Mouse (Mus musculus) urinary bladder, postnatal 4 days (tissue): Measurements from ENCODE around the gene Camkmt.

Experiments used
- DNase-seq, 2 experiments: peaks; one replicate each; pipeline ENCODE4 v3.0.0; 2021 to 2022; ENCODE audit warnings: low spot score in 2 of 2

The Camkmt gene

DNA sequence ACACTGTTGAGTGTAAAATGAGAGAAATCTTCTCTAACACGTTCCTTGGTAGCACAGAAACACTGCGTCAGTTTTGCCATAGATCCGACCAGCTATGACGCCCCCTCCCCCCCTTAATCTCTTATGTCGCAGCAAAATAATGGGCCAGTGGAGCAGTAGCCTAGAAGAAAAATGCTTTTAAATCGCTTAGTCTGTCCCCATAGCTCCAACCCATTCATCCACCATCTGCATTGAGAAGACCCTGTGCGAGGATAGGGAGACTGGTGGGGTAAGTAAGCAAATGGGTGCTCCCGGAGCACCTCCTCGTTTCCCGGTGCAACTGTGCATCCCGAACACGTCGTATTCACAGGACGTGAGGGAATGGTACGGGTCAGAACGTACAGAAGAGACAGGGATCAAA, 731 bp upstream of the Camkmt start:
- DNase-seq, result no peak

DNA sequence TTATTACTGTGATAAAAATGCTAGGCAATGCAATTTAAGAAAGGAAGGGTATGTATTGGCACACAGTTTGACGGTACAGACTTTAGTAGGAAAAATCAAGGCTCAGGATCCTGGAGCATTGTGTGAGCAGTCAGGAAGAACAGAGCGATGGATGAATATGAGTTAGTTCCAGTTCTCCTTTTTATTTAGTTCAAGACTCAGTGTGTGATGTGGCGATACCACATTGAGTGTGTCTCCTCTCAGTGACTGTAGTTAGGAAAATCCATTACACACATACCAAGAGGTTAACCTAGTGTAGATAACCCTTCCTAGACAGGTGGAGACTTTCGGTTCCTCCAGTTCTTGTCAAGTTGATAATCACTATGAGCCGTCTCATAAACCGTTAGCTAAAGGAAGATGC, 1.4 kb downstream of the Camkmt start:
- no peak for DNase-seq

DNA sequence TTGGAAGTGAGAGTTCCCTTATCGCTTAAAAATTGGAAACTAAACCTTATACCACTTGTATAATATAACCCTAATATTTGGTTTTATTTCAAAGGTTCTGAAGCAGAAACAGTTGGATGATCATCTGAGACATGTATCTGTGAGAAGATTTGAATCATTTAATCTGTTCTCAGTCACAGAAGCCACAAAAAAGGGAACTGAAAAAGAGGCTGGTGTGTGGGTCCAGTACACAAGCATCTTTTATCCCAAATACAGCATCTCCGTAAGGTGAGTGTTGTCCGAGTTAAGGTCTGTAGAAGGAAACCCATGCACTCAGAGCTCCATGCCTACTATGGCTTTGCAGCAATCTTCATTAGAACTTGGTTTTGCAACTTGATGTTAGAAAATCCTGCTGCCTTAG, 6.0 kb downstream of the Camkmt start:
- no peak for DNase-seq

DNA sequence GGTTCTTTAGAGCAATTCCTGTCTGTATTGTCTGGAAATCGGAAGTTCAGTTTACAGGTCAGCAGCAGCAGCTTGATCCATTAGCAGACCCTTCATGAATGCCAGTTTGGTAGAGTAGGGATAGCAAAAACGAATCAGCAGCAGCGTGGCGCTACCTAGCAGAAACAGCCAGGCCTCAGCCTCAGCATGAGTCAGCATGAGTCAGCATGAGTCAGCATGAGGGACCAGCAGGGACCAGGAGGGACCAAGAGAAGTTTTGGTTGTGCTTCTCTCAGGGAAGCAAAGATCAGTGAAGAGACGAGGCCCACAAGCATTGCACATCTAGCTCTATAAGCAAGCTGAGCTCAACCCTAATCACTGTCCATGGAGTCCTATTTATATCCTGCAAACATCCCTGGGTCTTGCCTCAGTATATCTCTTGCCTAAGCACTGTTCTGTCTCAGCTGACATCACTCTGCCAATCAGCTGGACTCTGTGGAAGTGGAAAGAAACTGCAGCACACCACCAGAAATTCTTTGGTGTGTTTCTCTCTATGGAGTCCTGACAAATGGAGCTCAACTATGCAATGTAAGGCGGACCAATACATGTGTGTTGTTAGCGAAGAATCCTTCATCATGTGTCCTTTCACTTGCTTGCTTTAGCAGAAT, 8.4 kb downstream of the Camkmt start:
- no peak for DNase-seq

DNA sequence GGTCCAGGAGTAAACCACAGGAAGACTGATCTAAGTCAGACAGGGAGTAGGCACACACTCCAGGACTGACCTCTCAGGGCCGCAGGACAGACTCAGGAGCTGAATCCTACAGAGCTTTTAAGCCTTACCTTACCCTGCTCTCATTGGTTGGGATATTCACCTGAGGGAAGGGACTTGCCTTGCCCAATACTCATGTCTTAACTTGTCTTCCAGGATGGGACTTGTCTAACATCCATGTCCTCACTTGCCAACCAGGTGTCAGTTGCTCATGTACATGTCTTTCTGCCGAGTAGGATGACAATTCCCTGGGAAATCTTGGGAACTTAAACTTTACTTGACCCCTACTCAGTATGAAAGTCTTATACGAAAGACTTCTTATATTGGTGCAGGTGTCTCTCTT, 9.9 kb downstream of the Camkmt start:
- DNase-seq, result no peak

DNA sequence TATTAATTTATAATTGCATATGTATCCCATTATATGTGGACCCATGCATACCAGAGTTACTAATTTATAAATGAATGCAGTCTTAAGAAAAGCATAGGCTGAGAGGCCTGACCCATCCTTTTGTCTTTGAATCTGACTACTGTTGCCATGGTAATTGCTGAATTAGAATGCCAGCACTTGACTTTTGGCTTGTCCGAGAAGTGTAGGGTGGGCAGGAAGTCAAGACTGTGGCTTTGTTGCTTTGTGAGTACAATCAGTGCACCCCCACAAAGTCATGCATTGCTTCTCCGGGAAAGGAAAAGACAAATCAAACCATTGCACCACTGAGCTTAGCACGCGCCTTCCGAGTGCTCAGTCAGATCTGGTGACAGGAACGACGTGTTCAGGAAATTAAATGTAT, 11.4 kb downstream of the Camkmt start:
- no peak for DNase-seq

DNA sequence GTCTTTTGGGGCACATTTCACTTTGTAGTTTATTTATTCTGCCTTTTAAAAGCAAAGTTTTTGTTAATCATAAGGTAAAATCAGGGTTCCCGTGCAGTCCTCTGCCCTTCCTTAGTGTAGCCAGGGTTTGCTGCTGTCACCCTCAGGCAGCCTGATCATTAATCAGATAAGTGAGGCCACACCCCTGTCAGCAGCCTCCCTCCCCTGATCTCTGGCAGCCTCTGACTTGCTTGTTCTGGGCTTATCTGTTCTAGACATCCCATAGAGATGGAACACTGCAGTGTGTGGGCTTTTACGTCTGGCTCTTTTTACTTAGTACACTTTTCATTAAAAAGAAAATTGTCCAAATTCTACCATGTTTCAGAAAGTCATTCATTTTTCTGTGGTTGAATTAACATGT, 13.0 kb downstream of the Camkmt start:
- DNase-seq, result no peak

DNA sequence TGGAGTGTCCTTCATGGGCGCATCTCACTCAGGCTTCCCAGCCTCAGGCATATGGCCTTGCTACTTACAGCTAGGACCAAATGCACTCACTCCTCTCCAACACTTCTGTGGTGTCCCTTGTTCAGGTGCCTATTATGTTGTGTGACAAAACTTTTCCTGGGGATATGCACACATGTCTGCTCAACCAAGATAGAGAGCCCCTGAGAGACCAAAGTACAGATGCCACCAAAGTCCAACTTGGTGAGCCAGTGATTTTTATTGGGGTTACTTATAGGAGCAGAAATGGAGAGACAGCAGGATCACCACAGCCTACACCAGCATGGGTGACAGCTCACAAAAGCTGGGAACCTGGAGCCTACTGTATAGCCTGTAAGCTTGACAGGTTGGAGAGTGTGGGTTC, 20.3 kb downstream of the Camkmt start:
- no peak for DNase-seq

DNA sequence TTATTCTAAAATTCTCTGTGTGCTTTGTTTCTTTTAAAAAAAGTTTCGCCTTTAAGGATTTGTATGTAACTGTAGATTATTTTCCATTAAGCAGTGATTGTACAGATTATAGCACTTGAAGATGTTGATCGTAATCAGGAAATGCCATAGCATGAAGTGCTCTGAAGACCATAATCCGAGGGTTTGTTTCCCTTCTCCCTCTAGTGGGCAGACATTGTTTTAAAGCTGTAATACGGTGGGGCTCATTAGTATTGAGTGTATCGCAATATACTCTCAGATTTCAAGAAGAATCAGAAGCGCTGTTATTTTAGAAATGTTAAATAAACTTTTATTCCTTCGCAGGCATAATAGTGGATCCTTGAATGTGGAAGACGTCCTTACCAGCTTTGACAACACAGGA, 23.1 kb downstream of the Camkmt start:
- DNase-seq, result no peak

DNA sequence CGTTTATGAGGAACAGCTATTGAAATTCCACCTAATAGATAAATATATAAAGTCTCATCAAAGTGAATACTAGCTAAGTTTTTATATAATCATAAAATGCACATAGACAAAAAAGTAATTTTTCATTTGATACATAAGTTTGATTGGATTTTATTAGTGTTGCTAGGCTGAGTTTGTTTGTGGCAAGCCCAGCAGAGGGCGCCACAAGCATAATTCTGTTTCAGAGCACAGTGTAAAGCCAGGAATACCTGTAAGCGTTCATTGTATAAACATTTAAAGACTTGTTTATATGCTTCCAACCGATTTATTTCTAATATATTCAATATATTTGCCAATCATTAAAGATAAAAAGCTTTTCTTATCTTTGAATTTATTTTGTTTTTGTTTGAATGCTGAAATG, 26.3 kb downstream of the Camkmt start:
- DNase-seq, result no peak

DNA sequence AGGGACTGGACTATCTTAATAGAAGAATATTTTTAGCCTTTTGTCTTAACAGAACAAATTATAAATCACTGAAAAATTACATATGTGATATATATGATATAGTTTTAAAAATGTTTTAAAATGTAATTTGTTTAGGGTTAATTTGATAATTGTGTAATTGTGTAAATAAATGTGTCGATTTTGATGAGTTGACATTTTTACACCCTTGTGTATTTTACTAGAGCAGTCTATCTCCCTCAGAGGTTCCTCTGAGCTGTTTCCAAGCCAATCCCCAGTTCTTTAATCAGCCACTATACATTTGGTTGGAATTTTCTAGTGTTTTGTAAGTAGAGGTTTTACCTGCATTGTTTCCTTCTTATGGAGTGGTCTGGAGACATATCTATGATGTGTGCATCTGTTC, 48.0 kb downstream of the Camkmt start:
- DNase-seq, result no peak

DNA sequence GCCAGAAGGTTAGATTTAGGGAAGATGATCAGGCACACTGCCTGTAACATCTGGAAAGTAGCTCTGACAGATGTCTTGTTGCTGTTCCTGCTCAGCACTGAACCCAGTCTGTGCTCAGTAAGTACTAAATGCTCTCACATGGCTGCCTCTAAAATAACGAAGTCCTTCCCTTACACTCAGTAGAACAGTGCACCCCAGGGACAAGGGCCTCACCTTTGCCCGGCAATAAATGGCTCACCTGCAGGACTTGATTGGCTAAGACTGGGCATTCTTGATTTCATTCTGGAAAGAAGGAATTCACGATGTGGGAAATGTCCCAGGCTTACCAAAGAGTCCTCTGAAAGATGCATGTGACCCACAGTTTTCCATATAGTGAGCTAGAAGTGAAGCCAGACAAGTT, 51.3 kb downstream of the Camkmt start:
- DNase-seq, result no peak

DNA sequence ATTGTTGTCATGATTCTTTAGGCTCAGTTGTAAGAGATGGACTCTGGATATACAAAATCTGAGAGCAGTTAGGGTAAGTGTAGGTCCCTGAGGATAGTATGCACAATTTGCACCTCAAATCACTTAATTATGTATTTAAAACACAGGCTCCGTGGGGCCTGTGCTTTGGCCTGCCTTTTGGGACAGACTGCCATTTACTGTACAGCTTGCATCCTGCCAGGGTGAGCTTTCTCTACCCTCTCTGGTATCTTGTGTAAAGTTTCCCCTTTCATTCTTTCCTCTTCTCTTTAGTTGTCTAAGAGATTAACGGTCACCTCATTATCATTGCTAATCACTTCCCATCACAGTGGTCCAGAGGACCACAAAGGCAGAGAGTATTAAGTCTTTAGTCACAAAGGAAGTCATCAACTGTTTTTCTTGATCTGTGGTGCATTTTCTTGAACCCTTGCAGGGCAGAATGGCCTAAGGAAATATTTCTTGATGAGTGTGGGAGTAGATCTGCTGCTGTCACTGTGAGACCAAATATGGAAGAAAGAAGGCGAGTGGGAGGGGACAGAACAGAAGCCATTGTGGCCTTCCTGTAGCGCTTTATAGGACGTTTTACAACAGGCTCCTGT, 52.3 kb downstream of the Camkmt start:
- DNase-seq, result no peak

DNA sequence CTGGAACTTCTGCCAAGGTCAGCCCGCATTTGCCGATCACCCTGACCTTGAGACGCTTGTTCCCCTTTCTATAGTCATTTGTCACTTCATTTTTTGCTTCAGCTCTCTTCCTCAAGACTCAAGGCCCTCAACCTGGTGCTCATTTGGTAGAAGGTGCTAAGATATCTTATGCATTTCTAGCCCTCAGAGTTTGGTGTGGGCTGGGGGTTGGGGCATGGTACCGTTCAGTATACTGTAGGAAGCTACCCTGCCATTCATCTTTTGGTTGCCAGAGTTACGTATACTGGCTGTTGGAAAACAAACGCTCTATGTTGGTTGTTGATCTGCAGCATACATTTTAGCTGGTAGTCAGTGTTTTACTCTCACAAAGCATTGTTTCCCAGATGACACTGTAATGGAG, 53.8 kb downstream of the Camkmt start:
- no peak for DNase-seq

DNA sequence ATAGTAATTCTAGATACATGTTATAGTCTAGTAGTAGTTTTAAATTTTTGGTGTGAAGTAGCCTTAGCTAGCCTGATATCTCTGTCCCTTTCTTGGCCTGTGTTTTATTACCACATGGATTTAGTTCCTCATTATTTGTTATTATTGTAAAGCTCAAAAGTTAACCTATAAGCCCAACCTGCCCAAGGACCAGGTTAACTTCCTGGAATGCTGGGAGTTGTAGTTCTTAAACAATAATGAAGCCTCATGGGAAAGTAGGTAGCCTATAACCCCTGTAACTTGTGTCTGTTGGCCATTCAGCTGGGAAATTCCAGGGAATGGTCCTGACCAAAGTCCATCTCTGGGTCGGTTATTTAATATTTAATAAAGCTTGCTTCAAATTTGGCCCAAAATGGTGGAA, 58.0 kb downstream of the Camkmt start:
- no peak for DNase-seq

DNA sequence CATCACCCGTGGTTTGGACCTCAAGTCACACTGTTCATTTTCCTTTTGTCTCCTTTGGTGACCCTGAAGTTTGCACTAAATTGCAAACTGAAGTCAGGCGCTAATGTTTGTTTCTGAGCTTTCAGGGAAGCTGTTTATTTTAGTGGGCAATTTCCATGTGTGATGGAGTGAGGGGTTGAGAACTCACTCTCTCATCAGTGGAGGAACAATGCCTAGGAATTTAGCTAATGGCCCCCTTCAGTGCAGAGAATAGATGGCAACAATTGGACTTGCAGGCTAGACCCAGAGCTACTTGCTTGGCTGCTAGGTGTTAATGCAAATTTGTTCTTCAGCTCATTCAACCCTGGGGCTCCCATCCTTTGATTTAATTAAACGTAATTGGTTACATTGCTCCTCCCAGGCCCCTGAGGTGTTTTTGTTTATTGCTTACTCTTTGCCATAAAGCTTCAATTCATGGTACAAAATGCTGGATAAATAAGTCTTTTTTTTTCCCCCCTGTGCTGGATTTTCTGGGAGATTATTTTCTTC, 58.9 kb downstream of the Camkmt start:
- DNase-seq, result no peak

DNA sequence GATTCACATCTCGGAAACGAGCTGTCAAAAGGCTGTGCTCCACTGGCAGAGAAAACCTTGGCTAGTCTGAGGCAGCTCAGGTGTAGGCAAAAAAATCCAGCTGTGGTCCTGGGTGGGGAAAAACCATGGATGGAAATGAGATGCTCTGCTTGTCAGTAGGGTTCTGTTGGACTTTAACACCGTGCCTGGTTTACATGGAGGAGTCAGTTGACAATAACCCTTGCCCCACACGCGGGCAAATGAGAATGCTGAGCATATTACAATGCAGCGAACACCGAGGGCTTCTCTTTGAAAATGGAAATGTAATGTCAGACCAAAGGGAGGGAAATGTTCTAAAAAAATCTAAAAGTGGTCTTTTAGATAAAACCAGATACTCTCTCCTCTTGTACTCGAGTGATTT, 60.9 kb downstream of the Camkmt start:
- no peak for DNase-seq

DNA sequence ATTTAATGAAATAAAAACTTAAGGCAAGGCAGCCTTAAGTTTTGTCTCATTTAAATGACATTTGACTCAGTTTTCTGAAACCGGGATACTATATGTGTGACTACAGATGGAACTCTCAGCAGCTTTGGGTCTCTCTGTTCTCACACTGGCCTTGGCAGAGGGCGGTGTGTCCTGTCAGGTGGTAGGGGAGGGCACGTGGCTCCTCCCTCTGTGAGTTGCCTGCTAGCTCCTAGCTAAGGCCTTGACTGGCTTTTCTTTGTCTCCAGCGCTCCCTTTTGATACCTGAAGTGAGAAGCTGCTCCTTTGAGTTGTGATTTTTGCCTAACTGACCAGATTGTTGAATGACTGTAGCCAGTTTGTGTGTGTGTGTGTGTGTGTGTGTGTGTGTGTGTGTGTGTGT, 67.8 kb downstream of the Camkmt start:
- no peak for DNase-seq

DNA sequence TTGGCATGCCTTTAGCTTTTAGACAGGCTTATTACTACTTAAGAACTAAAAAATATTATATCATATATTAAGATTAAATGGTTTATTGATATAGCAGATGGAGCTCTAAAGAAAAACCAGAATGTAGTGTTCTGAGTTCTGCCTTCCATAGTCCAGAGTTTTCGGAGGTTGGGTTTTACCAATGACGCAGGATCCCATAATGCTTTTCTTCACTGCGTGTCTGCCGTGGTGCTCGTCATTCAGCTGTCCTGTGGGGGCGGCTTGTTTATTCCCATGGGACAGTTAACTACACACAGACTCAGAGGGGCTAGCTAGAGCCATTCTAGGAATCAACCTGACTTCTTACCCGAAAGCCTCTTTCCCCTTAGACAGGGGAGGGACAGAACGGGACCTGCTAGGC, 69.2 kb downstream of the Camkmt start:
- DNase-seq, result no peak

DNA sequence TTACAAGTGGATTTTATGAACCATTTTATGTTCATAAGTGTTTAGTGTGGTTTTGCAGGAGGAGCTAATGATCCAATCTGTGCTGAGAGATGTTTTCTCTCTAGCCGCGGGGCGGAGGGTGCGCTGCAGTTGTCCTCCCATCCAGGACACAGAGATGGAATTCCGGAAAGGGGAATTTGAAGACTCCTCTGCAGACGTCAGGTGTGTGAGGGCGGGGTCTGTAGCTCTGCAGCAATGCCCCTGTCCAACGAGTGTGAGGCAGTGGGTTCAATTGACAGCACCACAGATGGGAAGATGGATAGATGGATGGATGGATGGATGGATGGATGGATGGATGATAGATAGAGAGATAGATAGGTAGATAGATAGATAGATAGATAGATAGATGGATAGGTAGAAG, 70.4 kb downstream of the Camkmt start:
- no peak for DNase-seq

DNA sequence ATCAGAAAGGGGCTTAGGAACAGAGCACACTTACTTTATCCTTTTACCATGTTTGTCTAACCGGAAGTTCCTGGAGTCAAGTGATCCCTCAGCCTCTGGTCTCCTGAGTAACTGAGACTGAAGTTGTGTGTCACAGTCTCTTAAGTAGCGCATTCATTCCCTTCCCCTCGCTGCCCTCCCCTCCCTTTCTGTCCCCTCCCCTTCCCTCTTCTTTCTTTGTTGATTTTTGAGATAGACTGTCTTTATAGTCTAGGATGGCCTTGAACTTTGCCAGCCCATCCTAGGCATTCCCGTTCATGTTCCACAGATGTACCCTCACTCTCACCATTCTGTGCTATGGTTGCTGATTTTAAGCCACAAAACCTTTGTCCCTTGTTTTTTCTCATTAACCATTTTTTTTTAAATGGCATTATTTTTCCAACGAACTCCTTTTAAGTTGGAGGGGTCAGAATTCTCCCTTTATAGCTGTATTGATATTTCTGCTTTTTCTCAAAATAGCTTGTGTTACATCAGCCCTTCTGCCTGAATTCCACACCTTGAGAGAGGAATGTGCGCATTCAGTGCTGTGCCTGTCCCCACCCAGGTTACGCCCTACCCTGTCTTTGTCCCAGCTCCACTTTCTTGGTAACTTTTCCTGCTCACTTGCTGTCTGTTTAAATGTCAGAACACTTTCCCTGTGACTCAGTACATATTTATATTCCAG, 72.4 kb downstream of the Camkmt start:
- no peak for DNase-seq

DNA sequence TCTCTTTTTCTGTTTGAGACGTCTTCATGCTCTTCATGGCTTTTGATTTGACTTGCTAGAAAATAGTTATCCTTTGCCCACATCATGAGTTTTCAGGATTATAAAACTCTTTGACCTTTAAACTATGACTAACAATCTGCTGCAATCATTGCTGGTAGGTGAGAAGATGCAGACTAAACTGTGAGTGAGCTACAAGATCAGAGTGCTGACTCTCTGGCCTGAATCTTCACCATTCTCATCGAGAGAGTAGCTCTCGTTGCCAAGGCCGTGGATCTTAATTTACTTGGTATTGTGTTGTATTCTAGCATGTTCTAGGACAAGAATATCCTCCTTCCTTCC, 72.9 kb downstream of the Camkmt start:
- no peak for DNase-seq

DNA sequence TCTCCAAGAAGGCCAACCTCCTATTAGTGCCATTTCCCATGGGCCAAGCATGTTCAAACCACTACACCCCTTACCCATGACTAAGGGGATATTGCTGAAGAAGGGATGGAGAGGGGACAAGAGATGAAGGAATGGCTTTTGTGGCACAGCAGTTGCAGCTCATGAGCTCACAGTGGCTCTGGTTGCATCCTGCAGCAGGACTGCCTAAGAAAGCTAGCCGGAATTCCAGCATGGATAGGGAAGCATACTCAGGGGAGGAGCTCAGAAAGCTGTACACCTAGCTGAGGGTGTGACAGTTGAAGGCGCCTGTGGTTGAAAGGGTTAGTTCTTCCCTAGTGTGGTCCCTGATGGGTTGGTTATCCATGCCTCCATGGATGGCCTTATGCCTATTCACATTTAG, 78.4 kb downstream of the Camkmt start:
- DNase-seq, result no peak
